Mouse (Mus musculus) kidney, adult 2 months (tissue): Measurements from ENCODE around the gene Rtp3. TPM values are rescaled to one million over a fixed set of nuclear protein-coding genes. Genes with fewer than 3 reads are reported as not detected.

Experiments
- DNase-seq: peaks from one replicate; pipeline ENCODE4 v3.0.0; 2021
- H3K27ac ChIP-seq: fragments of 200-500 bp; 2 replicates; pipeline ENCODE4 v1.5.1; 2012; ENCODE audit warnings: low read depth, low read length, control low read depth, inconsistent platforms; ENCODE audit not compliant: insufficient read depth
- H3K27me3 ChIP-seq: fragments of 200-500 bp; replicated peaks from 2 replicates; pipeline ENCODE4 v1.6.1; 2012; ENCODE audit warnings: mild to moderate bottlenecking, moderate library complexity, low read length, inconsistent platforms; ENCODE audit not compliant: control insufficient read depth, insufficient read depth
- H3K36me3 ChIP-seq: fragments of 200-500 bp; 2 replicates; pipeline ENCODE4 v1.6.1; 2012; ENCODE audit warnings: mild to moderate bottlenecking, moderate library complexity, low read length, inconsistent platforms; ENCODE audit not compliant: control insufficient read depth, insufficient read depth
- H3K4me1 ChIP-seq: fragments of 200-500 bp; 2 replicates; pipeline ENCODE4 v1.6.1; 2011; ENCODE audit warnings: low read length; ENCODE audit not compliant: control insufficient read depth, insufficient read depth
- H3K4me3 ChIP-seq: fragments of 200-500 bp; 2 replicates; pipeline ENCODE4 v1.5.1; 2011; ENCODE audit warnings: mild to moderate bottlenecking, low read depth, low read length, control low read depth; ENCODE audit not compliant: insufficient read depth
- CTCF ChIP-seq: fragments of 200-500 bp; conservative IDR thresholded peaks from 2 replicates; pipeline ENCODE4 v1.5.1; 2011; ENCODE audit warnings: low read depth, mild to moderate bottlenecking, control low read depth, low read length, moderate library complexity, mixed read lengths; ENCODE audit not compliant: insufficient read depth, insufficient read length
- POLR2A ChIP-seq: fragments of 200-500 bp; IDR thresholded peaks from one replicate; pipeline ENCODE4 v1.6.1; 2011; ENCODE audit warnings: low read depth, low read length, control low read depth
- WGBS: fragments of 180-500 bp; shearing (Covaris S2); methylation state at CpG from one replicate; pipeline ENCODE4 v1.1.7; 2018; 5-methylcytosine and 5-hydroxymethylcytosine counted together
- polyA plus RNA-seq: library from polyadenylated mRNA; depleted of rRNA; stranded (reverse); fragments of >200 nt; gene quantifications from 2 replicates; pipeline ENCODE4 v1.2.3, GENCODE M21; 2012

The Rtp3 gene
- polyA plus RNA-seq, 1 experiment, result 11.4 TPM

GRCm38 (mm10) chr9:110960230-110961149 lies 29.9 kb downstream of the Rtp3 start:
- H3K27ac ChIP-seq, result no peak overlapping the region
- no peaks in the 10 kb centered on the region for H3K36me3 ChIP-seq
- no peaks in the 10 kb centered on the region for H3K27me3 ChIP-seq
- TF ChIP-seq CTCF, result no peak
- TF ChIP-seq POLR2A, result no peak
- no peaks in the 10 kb centered on the region for H3K4me1 ChIP-seq
- WGBS, result 82% methylated on average over 13 of the region's 13 CpGs
- no peak overlapping the region for H3K4me3 ChIP-seq
- no peak for DNase-seq

- Histone ChIP-seq H3K4me1 (no peaks in the 10 kb centered on the region), H3K27me3 (no peaks in the 10 kb centered on the region), H3K4me3 (no peak overlapping the region), H3K27ac (no peak overlapping the region), H3K36me3 (no peaks in the 10 kb centered on the region)
- DNase-seq, result no peak
- 79% methylated on average over 5 of the region's 5 CpGs for WGBS
- TF ChIP-seq CTCF (no peak), POLR2A (no peak)
Observed at GRCm38 (mm10) chr9:110959669-110960068, 30.7 kb downstream of the Rtp3 start.

- Histone ChIP-seq H3K4me3 (no peak overlapping the region), H3K4me1 (peaks cover 4% of the 10 kb centered on the region; the same call in 1 of the 2 replicates), H3K27me3 (no peaks in the 10 kb centered on the region), H3K36me3 (no peaks in the 10 kb centered on the region), H3K27ac (no peak overlapping the region)
- 81% methylated on average over 6 of the region's 6 CpGs for WGBS
- DNase-seq, result no peak
- TF ChIP-seq CTCF (no peak), POLR2A (no peak)
Observed at GRCm38 (mm10) chr9:110955962-110956361, 34.4 kb downstream of the Rtp3 start.

GRCm38 (mm10) chr9:110954681-110955445 lies 35.5 kb downstream of the Rtp3 start:
- peak; percentile 56 for DNase-seq
- TF ChIP-seq CTCF, result no peak
- no peak for TF ChIP-seq POLR2A
- H3K4me1 ChIP-seq, result peaks cover 4% of the 10 kb centered on the region; the same call in 1 of the 2 replicates
- H3K27me3 ChIP-seq, result no peaks in the 10 kb centered on the region
- no peak overlapping the region for H3K4me3 ChIP-seq
- H3K36me3 ChIP-seq, result no peaks in the 10 kb centered on the region
- no peak overlapping the region for H3K27ac ChIP-seq
- 49% methylated on average over 2 of the region's 2 CpGs for WGBS

- 2% methylated on average over 44 of the region's 44 CpGs for WGBS
- Histone ChIP-seq H3K36me3 (no peaks in the 10 kb centered on the region), H3K4me3 (peak overlapping the region; percentile 42), H3K4me1 (peaks cover 4% of the 10 kb centered on the region; the same call in 1 of the 2 replicates), H3K27me3 (no peaks in the 10 kb centered on the region), H3K27ac (no peak overlapping the region)
- TF ChIP-seq POLR2A, result no peak
- peak; percentile 60 for TF ChIP-seq CTCF
- peak; percentile 62 for DNase-seq
Observed at GRCm38 (mm10) chr9:110953550-110954461, 36.6 kb downstream of the Rtp3 start.

GRCm38 (mm10) chr9:110952931-110953549 lies 37.3 kb downstream of the Rtp3 start:
- Histone ChIP-seq H3K27ac (no peak overlapping the region), H3K4me1 (peaks cover 4% of the 10 kb centered on the region; the same call in 1 of the 2 replicates), H3K27me3 (no peaks in the 10 kb centered on the region), H3K4me3 (no peak overlapping the region), H3K36me3 (no peaks in the 10 kb centered on the region)
- no peak for DNase-seq
- 53% methylated on average over 5 of the region's 5 CpGs for WGBS
- TF ChIP-seq POLR2A, result no peak
- no peak for TF ChIP-seq CTCF
